Mouse (Mus musculus): ENCODE measurements at regions not wholly inside any gene's neighbourhood (a gene's known extent, or its start where the extent isn't known, plus 50 kb on each side); places are given as distances from the start of the nearest gene placed in this dataset.

GRCm38 (mm10) chr19:56037584-56037983 lies 249.4 kb upstream of the Habp2 start:
- no peak for TF ChIP-seq CTCF (IDR thresholded peaks at IDR 0.05; ENCODE audit: low read depth)
- no peak for TF ChIP-seq EP300 (IDR thresholded peaks at IDR 0.05; ENCODE audit: low read depth)
